Mouse (Mus musculus): ENCODE data around the gene Tgm2. TPM values are rescaled to one million over a fixed set of nuclear protein-coding genes. Genes with fewer than 3 reads are reported as not detected.
A peak's percentile ranks its signal among the peaks of the same experiment; 100 is the strongest.

The Tgm2 gene
- 1 to 10 TPM; 7.1 to 8.3 TPM for total RNA-seq (2021)
- long read RNA-seq, experiment 1, partial matches to known transcripts = 1 of 2 reads
- long read RNA-seq, experiment 1, other reads (novel, unspliced or antisense) = 1 of 2 reads
- long read RNA-seq, experiment 2, partial matches to known transcripts = 1 of 7 reads
- long read RNA-seq, experiment 2, other reads (novel, unspliced or antisense) = 2 of 7 reads

DNA sequence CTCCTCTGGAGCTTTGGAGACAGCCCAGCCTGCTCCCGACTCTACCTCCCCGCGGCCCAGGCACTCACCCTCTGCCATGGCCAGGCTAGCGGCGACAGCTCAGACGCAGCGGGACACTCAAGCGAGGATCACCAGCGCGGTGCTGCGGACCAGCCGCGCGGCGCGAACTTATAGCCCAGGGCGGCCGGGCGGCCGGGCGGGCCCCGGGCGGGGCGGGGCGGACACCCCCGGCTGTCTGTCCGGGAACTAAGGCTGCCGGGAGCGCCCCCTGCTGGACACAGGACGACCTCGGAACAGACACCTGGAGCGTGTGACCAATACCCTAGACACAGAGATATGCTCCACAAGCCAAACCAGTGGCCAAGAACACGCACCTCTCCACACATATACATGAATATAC is at the start of gene Tgm2:
Tgm2 (minus strand) TSS at position 214 of the 400 bp plus-strand sequence.
- DNase-seq (ENCODE audit: low spot score in 2 of 2) = peak; percentile 72 to 77
- intact Hi-C loops (cut with DNase I) = loop anchor here (5.0 kb wide), 1 partner anchor 39 kb away; no protein-coding TSS in a partner anchor

DNA sequence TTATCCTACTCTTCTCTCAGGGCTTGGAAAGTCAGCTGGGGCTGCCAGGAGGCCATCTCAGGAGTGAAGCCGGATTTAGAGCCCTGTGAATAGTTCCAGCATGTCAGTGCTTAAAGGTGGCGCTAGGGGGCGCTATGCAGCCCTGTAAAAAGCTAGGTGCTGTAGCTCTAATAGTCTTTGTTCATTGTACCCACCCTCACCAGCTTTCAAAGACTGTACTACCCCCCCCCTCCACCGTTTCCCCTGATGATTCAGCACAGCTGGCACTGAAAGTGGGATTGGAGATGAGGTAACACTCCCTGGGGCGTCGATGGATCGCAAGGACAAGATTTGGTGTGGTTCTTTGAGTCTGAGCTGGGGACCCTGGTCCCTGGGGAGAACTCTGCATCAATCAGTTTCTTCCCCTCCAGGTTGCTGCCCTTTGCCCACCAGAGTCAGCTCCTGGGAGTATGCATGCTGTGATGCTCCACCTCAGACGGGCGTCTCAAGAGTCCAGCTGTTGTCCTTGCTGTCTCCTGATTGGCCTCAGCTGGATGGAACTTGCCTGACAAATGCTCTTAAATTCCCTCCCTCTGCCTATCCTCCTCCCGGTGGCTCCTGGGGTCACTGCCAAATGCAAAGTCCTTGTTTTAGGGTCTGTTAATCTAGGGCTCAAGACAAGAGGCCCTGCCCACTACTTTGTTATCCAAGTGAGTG is 48.9 kb upstream of the Tgm2 start:
- intact Hi-C loops (cut with DNase I) = loop anchor here (5.0 kb wide), 1 partner anchor 133 kb away; no protein-coding TSS in a partner anchor
- peak; percentile 61 to 81 for DNase-seq (ENCODE audit: low spot score in 2 of 2)

DNA sequence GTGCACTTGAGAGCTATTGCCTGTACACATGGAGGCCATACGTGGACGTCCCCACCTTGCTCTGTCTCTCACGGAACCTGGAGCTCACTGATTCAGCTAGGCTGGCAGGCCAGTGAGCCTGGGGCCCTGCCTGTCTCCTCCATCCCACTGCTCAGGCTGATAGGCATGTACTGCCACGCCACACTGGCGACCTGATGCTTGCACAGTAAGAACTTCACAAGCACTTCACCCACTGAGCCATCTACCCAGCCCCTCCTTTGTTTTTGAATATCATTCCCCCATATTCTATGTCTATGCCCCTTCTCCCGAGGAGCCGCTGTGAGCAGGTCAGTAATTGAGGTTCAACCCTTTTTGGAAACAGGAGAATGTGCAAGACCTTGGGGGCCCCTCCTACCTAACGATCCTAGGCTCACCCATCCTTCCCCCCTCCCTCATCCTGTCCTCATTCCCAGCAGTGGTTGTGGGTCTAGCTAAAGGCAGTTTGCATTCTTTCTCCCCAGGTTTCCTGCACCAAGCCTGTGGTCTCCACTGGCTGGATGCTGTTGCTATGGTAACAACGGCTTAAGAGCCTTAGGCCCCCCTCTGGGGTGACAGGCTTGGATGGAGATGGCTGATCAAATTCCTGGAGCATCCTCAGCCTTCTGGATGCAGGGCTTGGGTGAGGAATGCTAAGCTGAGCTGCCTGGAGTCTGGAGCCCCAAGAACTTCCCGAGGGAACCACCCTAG is 47.5 kb upstream of the Tgm2 start:
- intact Hi-C loops (cut with DNase I) = loop anchor here (5.0 kb wide), 1 partner anchor 131 kb away; no protein-coding TSS in a partner anchor
- no peak for DNase-seq (ENCODE audit: low spot score in 2 of 2)

DNA sequence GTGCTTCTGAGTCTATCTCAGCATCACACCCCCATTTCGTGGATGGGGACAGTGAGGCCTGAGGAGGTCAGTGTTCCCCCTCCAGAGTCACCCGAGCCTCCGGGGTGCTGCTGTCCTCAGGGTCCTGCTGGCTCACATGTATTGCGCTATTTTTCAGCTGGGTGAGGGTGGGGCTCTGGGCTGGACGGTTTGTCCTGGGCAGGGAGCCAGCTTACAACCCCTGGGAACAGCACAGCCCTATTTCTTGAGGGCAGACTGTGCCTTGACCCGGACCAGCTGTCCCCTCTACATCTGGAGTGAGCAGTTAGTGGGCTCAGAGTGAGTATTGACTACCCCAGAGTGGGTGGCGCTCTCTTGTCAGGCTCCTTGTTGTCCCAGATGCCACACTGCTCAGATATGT is 44.9 kb upstream of the Tgm2 start:
- intact Hi-C loops (cut with DNase I) = loop anchor here (5.0 kb wide), 1 partner anchor 129 kb away; no protein-coding TSS in a partner anchor

DNA sequence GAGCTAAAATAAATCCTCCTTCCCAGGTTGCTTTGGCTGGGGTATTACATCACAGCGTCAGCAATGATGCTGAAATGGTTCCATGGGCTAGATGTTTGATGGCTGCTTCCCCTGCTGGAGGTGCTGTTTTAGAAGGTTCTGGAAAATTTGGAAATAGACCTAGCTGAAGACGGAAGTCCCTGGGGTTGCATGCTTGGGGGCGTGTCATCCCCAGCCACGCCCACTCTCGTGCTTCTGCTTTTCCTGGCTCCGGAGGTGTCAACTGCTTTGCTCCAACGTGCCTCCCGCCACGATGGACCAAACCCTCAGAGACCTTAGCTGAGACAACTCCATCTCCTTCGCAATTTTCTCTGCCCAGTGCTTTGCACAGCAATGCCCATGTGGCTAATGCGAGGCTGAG is 43.2 kb upstream of the Tgm2 start:
- intact Hi-C loops (cut with DNase I) = no loop called here
- no peak for DNase-seq (ENCODE audit: low spot score in 2 of 2)

More for the DNA sequence above, 44.9 kb upstream of the Tgm2 start:
- peak; percentile 18 to 44 for DNase-seq (ENCODE audit: low spot score in 2 of 2)

- intact Hi-C loops (cut with DNase I) = no loop called here
- DNase-seq (ENCODE audit: low spot score in 2 of 2) = no peak
Measured at GRCm38 (mm10) chr2:158186206-158186871, 40.1 kb upstream of the Tgm2 start.

GRCm38 (mm10) chr2:158183266-158183665 is 37.0 kb upstream of the Tgm2 start:
- intact Hi-C loops (cut with DNase I) = loop anchor here (5.0 kb wide), 1 partner anchor 71 kb away; no protein-coding TSS in a partner anchor
- DNase-seq (ENCODE audit: low spot score in 2 of 2) = peak in 1 of 2 experiments; percentile 54

- peak in 1 of 2 experiments; percentile 34 for DNase-seq (ENCODE audit: low spot score in 2 of 2)
- intact Hi-C loops (cut with DNase I) = loop anchor here (5.0 kb wide), 1 partner anchor 70 kb away; no protein-coding TSS in a partner anchor
Measured at GRCm38 (mm10) chr2:158181932-158182331, 35.7 kb upstream of the Tgm2 start.

DNA sequence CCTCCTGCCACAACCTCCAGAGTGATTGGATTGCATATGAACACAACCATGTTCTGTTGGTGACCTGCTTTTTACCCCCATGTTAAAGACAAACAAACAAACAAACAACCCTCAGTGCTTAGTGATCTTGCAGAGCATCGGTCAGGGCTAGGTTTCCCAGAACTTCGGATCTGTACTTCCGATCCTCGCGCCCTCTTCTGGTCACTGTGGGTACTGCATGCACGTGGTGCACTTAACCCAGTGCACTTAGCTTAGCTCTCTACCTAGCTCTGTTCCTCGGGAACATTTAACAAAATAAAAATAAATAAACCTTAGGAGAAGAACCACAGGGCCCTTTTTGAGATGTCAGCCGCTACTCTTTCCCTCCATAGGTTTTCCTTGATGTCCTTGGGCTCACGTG is 34.6 kb upstream of the Tgm2 start:
- DNase-seq (ENCODE audit: low spot score in 2 of 2) = peak; percentile 54 to 70
- intact Hi-C loops (cut with DNase I) = loop anchor here (5.0 kb wide), 1 partner anchor 68 kb away; no protein-coding TSS in a partner anchor

DNA sequence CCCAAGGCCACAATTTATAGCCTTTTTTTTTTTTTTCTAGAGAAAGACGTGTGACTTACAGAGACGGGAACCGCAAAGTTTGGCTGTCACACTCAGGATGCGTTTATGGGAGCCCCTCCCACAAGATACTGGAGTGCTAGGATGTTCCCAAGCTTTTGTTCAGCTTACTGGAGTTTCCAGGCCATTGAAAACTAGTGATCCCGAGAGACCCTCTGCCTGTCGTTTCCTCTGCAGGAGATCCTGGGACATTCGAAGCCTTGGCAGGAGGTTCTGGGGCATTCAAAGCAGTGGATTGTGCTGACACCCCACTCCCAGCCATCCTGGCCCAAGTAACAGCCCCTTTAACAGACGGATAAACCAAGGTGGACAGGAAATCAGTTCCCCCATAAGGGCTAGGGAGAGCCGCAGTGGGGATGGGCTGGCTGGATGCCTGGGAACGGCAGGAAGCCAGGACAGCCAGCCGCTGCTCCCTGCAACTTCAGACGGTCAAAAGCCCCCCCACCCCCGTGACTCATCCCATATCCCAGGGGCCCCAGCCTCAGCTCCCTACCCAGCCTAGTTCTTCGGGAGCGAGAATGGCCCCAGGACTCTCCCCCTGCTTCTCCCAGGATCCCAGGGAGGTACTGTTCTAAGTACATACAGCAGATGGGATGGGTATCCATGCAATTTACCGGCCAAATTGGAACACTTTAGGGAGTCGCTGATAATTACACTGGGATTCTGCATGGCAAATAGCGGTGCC is 33.3 kb upstream of the Tgm2 start:
- no peak for DNase-seq (ENCODE audit: low spot score in 2 of 2)
- intact Hi-C loops (cut with DNase I) = loop anchor here (5.0 kb wide), 1 partner anchor 67 kb away; no protein-coding TSS in a partner anchor

DNA sequence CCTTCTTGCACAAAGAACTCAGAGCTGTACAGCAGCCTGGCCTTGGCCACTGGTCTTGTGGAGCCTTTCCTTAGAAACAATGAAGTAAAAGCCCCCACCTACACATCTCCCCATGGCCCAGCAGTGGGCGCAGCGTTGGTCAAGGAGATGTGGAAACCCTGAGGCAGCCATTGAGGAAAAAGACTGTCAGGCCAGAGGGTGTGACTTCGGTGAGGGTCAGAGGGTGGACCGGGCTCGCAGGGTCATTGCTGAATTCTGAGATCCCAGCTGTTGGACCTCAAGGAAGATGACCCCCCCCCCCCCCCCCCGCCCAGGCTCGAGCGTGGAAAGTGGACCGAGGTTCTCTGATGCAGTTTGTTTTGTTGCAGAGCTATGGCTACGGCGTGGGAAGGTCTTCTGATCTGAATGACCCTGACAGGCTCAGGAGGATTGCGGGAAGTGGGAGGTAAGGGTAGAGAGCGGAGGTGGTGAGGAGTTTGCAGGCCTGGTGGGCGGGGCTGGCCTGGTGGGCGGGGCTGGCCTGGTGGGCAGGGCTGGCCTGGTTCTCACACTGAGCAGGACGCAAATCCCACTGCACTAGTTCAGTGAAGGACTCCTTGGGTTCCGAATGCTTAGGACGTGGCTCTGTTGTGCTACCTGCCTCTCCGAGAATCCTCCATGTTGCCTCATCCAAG is 32.6 kb upstream of the Tgm2 start:
- intact Hi-C loops (cut with DNase I) = no loop called here
- DNase-seq (ENCODE audit: low spot score in 2 of 2) = no peak

- intact Hi-C loops (cut with DNase I) = no loop called here
- DNase-seq (ENCODE audit: low spot score in 2 of 2) = no peak
Measured at GRCm38 (mm10) chr2:158178139-158178538, 31.9 kb upstream of the Tgm2 start.

DNA sequence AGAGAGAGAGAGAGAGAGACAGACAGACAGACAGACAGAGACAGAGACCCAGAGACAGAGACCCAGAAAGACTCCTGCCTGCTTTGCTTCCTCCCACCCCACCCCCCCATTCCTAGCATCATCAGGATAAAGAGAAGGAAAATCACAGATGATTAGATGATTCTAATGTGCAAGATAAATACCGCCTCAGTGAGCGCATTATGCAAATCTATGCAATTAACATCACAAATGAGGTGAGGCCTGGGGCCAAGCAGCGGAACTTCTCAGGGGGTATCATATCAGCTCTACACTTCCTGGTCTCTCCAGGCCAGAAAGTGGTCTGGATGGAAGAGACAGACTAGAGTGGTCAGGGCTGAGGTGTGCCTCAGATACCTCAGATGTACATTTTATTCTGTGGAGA is 31.3 kb upstream of the Tgm2 start:
- intact Hi-C loops (cut with DNase I) = no loop called here

GRCm38 (mm10) chr2:158176763-158177162 is 30.5 kb upstream of the Tgm2 start:
- intact Hi-C loops (cut with DNase I) = no loop called here
- no peak for DNase-seq (ENCODE audit: low spot score in 2 of 2)

More for the DNA sequence above, 31.3 kb upstream of the Tgm2 start:
- DNase-seq (ENCODE audit: low spot score in 2 of 2) = no peak

DNA sequence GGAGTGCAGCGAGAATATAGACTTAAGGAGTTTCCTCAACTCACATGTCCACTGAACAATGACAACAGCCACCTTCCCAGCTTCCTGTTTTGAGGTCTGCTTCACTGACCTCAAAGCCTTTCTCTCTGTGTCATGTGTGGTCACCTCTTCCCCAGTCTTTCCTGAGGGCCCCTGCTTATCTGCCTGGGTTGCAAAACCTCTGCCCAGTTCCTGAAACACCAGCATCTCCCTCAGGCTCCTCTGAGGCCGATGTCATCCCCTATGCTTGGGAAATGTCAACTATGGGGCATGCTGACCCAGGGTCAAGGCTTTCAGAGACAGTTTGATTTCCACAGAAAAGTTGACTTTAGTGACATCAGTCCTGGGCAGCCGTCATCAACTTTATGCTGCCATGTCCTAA is 29.2 kb upstream of the Tgm2 start:
- DNase-seq (ENCODE audit: low spot score in 2 of 2) = no peak
- intact Hi-C loops (cut with DNase I) = no loop called here

DNA sequence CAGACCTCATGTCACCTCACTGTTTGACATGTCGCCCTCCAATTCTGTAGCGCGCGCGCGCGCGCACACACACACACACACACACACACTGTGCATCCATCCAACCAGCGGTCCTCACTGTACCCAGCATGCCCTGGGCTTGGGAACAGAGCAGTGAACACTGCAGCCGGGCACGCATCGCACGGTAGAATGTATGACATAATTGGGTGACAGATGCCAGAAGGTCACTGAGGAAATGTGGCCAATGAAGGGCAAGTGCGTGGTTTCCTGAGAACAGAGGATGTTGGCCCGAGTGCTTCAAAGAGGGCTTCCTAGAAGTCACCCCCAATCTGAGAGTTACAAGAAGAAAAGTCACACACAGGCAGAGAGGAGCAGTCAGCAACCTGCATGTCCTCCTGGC is 28.7 kb upstream of the Tgm2 start:
- DNase-seq (ENCODE audit: low spot score in 2 of 2) = no peak
- intact Hi-C loops (cut with DNase I) = no loop called here

DNA sequence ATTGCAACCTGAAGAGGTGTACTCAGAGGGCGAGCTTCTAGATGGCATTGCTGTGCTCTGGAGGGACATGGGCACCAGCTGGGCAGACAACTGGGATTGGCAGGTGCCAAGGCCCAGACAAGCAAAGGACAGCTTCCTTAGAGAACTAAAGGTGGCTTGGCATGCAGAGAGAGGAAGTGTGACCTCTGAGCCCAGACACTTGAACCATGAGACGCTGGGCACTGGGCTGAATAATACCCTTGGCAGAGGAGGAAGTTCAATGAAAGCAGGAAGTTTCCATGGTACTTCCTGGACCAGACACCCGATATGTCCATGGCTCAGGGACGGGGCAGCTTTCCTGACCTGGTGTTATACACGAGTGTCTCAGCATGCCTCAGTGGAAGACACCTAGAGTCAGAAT is 28.2 kb upstream of the Tgm2 start:
- DNase-seq (ENCODE audit: low spot score in 2 of 2) = no peak
- intact Hi-C loops (cut with DNase I) = no loop called here

DNA sequence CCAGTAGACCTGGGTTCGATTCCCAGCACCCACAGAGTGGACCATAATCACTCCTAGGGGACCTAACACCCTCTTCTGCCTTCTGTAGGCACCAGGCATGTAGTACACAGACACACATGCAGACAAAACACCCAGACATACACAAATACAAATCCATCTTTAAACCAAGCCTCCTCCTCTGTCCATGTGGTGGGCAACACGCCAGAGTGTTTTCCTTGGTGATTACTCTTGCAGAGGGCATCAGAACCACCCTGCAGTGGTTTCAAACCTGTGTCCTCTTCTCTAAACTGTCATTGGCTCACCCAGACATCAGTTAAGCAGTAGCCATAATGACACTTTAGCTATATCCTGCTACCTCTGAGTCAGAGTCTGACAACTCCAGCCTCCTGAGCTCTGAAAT is 24.2 kb upstream of the Tgm2 start:
- intact Hi-C loops (cut with DNase I) = no loop called here
- DNase-seq (ENCODE audit: low spot score in 2 of 2) = no peak
